In the genomic region with DNA sequence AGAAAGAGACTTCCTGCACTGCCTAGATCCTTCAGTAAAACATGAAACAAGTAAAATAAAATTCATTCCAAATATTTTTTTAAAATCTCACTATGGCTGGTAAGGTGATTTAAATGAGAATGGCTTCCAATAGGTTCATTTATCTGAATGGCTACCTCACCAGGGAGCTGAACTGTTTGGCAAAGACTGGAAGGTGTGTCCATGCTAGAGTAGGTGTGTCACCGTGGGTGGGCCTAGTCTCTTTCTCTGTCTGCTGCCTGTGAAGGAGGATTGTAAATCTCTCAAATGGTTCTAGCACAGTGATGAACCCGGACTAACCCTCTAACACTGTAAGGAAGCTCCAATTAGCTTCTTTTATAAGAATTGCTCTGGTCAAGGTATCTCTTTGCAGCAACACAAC, we compare ENCODE assay signal across 21 mouse cellular contexts.
"Had no signal": no experiment of that assay in that cellular context is flagged by ENCODE, and none has a peak within 500 bp of the region (broad histone marks: within the 10 kb centered on the region; RNA-seq: fewer than 3 reads in every experiment).

No protein-coding gene starts in this region.

- ATAC-seq: midbrain, embryonic 13.5 days; midbrain, embryonic 16.5 days had no signal

- H3K27ac ChIP-seq: kidney, postnatal 0 days; layer of hippocampus, adult 2 months; limb, embryonic 10.5 days; limb, embryonic 13.5 days; liver, embryonic 14.5 days; midbrain, embryonic 10.5 days; midbrain, embryonic 13.5 days; stomach, postnatal 0 days had no signal

- H3K4me1 ChIP-seq: midbrain, embryonic 10.5 days had no signal

- H3K9ac ChIP-seq: limb, embryonic 13.5 days; liver, embryonic 14.5 days; midbrain, embryonic 13.5 days had no signal

- H3K27me3 ChIP-seq: limb, embryonic 13.5 days; midbrain, embryonic 13.5 days had no signal

- H3K4me2 ChIP-seq: limb, embryonic 13.5 days; midbrain, embryonic 13.5 days had no signal

- DNase-seq: kidney, adult 2 months; kidney, postnatal 25 days; layer of hippocampus, adult 9-11 months; lung, adult 2 months; lung, postnatal 14 days; lung, postnatal 4 days; right cerebral cortex, postnatal 14 days; right cerebral cortex, postnatal 4 days; thymus, adult 2 months; thymus, postnatal 14 days; thymus, postnatal 4 days had no signal

- H3K9me3 ChIP-seq: limb, embryonic 10.5 days; limb, embryonic 13.5 days; midbrain, embryonic 13.5 days had no signal

- H3K36me3 ChIP-seq: midbrain, embryonic 13.5 days had no signal

- H3K4me3 ChIP-seq: layer of hippocampus, adult 2 months; limb, embryonic 10.5 days; limb, embryonic 13.5 days; midbrain, embryonic 10.5 days; midbrain, embryonic 13.5 days; myocyte had no signal
